Mouse (Mus musculus) thymus, adult 2 months (tissue): ENCODE measurements around the gene Arhgef1. TPM values are rescaled to one million over a fixed set of nuclear protein-coding genes. Genes with fewer than 3 reads are reported as not detected.

Source experiments
- DNase-seq: peaks from one replicate; pipeline ENCODE4 v3.0.0; 2021
- H3K27ac ChIP-seq: fragments of 200-500 bp; 2 replicates; pipeline ENCODE4 v1.5.1; 2012; ENCODE audit warnings: low read length, control low read depth; ENCODE audit not compliant: control insufficient read depth, insufficient read depth
- H3K27me3 ChIP-seq: fragments of 200-500 bp; 2 replicates; pipeline ENCODE4 v1.6.1; 2012; ENCODE audit warnings: mild to moderate bottlenecking, low read length, moderate library complexity, mixed read lengths; ENCODE audit not compliant: control insufficient read depth, insufficient read depth
- H3K36me3 ChIP-seq: fragments of 200-500 bp; 2 replicates; pipeline ENCODE4 v1.6.1; 2012; ENCODE audit warnings: mild to moderate bottlenecking, low read length, moderate library complexity; ENCODE audit not compliant: control insufficient read depth, insufficient read depth
- H3K4me1 ChIP-seq: fragments of 200-500 bp; replicated peaks from 2 replicates; pipeline ENCODE4 v1.6.1; 2012; ENCODE audit warnings: low read length; ENCODE audit not compliant: control insufficient read depth, insufficient read depth
- H3K4me3 ChIP-seq: fragments of 200-500 bp; 2 replicates; pipeline ENCODE4 v1.5.1; 2012; ENCODE audit warnings: mild to moderate bottlenecking, low read length, control low read depth, moderate library complexity; ENCODE audit not compliant: control insufficient read depth, insufficient read depth
- CTCF ChIP-seq: fragments of 200-500 bp; IDR thresholded peaks from 2 replicates; pipeline ENCODE4 v1.5.1; 2012; ENCODE audit warnings: mild to moderate bottlenecking, control low read depth, low read length, moderate library complexity, borderline replicate concordance; ENCODE audit not compliant: control insufficient read depth, poor library complexity, insufficient read depth; ENCODE audit errors: extremely low read depth
- POLR2A ChIP-seq: fragments of 200-500 bp; IDR thresholded peaks from 2 replicates; pipeline ENCODE4 v1.6.1; 2012; ENCODE audit warnings: mild to moderate bottlenecking, low read length, control low read depth, moderate library complexity; ENCODE audit not compliant: control insufficient read depth, poor library complexity, insufficient read depth; ENCODE audit errors: extremely low read depth
- WGBS: fragments of 180-500 bp; shearing (Covaris S2); methylation state at CpG from one replicate; pipeline ENCODE4 v1.1.7; 2018; 5-methylcytosine and 5-hydroxymethylcytosine counted together
- polyA plus RNA-seq: library from polyadenylated mRNA; depleted of rRNA; stranded (reverse); fragments of >200 nt; gene quantifications from 2 replicates; pipeline ENCODE4 v1.2.3, GENCODE M21; 2012

Arhgef1 gene
- polyA plus RNA-seq, 1 experiment, result 1,726 TPM

DNA sequence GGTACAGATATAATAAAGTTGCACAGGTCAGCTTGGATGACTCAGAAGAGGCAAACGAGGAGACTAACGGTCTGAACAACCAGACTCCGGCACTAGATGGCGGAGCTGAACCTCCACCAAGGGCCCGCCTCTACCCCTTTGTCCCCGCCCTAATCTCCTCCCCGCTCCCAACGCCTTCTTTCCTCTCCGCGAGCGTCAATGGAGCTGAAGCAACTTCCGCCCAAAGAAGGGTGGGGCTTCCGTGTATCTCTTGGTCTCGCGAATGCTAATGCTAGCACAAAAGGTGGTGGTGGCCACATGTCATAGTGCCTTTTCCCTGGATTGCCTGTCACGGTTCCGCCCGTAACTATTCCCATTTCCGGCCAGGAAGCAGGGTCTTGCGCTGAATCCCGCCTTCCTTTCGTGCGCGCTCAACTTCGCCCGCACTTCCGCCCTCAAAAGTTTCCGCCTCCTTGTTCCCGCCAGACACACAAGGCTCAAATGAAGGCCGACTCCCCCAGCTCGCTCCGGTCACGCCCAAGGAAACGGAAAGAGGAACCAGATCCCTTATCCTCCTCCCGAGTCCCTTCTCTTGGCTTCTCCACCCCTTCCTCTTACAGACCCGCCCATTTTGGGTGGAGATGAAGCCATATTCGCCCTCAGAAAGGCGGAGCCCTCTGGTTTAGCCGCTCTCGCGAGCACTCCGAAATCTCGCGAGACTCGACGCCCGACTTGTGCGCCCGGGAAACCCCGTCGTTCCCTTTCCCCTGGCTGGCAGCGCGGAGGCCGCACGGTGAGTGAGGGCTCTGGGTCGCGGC, 18.6 kb upstream of the Arhgef1 start, which contains the start of gene Rps19:
Rps19 (plus strand) TSS at position 476 of the 797 bp plus-strand sequence.
- DNase-seq, result peak; percentile 96
- WGBS, result under 1% methylated on average over 57 of the region's 57 CpGs
- Histone ChIP-seq H3K4me3 (peak within 1 kb of the TSS; percentile 73), H3K36me3 (peaks cover 32% of the 10 kb centered on the region), H3K27ac (peak within 1 kb of the TSS; percentile 92), H3K4me1 (peaks cover 14% of the 10 kb centered on the region), H3K27me3 (no peaks in the 10 kb centered on the region)
- peak; percentile 83 for TF ChIP-seq POLR2A
- TF ChIP-seq CTCF, result 0 out of 2 replicates have a peak, but pooled peaks have one; percentile 29

DNA sequence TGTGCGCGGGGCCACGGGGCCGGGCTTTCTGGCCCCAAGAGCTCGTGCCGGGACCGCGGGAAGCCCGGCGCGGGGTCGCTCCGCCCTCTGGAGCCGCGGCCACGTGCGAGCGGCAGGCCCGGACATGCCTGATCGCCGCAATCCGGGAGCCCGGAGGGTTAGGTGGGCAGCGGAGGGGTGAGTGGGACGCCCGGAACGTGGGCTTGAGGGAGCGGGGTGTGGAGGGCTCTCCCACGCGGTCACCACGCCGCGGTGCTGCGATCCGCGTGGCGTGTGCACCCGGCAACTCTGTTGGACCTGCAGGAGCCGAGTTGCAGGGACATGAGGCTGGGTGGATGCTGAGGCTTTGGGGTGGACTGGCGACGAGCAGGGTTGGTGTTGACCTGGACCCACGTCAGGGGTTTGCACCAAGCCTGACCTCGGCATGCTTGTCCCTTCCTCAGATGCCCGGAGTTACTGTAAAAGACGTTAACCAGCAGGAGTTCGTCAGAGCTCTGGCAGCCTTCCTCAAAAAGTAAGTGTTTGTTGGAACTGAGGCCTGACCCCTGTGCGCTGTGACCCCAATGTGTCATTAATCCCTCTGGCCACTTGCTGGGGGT, 17.9 kb upstream of the Arhgef1 start:
- Histone ChIP-seq H3K36me3 (peaks cover 39% of the 10 kb centered on the region), H3K4me1 (peaks cover 14% of the 10 kb centered on the region), H3K27ac (no peak overlapping the region; the same call in 1 of the 2 replicates), H3K27me3 (no peaks in the 10 kb centered on the region), H3K4me3 (peak overlapping the region; percentile 73)
- TF ChIP-seq CTCF, result no peak
- under 1% methylated on average over 47 of the region's 47 CpGs for WGBS
- DNase-seq, result no peak

DNA sequence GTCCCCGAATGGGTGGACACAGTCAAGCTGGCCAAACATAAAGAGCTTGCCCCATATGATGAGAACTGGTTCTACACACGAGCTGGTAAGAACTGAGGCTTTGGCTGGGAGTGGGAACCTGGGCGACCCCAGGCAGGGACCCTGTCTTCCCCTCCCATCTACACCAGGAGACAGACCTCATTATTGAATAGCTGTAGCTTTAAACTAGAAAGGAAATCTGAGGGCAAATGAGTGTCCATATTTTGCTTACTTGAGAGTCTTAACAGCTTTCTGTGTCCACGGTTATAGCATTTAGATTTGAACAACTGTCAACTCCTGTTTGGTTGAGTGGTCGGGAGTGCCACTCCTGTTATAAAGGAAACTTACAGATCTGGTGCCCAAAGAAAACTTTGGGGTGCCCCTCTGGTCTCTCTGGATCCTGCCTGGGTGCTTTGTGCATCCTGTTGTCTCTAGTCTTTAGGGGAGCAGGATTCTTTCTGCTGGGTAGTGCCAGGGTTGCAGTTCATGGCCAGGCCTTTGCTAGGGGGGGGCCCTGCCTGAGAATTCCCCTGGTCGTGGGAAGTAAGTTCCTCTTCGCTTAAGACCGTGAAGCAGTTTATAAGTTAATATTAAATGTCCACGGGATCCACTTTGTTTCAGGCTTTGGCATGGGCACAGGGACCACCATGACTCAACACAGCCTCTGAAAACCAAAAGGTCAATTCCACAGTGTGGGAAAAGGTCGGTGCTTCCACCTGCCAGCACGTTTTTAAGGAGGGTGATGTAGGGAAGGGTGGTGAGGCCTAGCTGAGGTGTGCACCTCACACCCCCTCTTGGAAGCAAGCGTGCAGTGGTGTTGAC, 17.0 kb upstream of the Arhgef1 start:
- H3K4me3 ChIP-seq, result peak overlapping the region; percentile 73
- TF ChIP-seq CTCF, result no peak
- TF ChIP-seq POLR2A, result no peak
- no peak for DNase-seq
- H3K36me3 ChIP-seq, result peaks cover 43% of the 10 kb centered on the region
- no peaks in the 10 kb centered on the region for H3K27me3 ChIP-seq
- WGBS, result 9% methylated on average over 12 of the region's 12 CpGs
- H3K4me1 ChIP-seq, result peaks cover 14% of the 10 kb centered on the region
- no peak overlapping the region for H3K27ac ChIP-seq

DNA sequence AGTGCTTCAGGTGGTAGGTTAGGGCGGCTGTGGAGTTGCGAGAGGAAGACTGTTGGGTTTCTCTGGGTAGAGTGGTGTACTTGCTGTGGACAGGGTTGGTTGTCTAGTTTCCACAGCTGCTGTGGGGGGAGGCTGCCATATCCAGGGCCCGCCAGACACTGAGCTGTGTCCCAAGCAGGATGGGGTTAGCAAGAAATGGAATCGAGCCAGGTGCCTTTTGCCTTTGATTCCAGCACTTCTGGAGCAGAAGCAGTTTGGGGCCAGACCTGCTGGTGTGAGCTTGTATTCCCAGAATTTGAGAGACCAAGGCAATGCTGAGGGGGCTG, 16.4 kb upstream of the Arhgef1 start:
- Histone ChIP-seq H3K4me3 (peak overlapping the region; percentile 22), H3K27ac (no peak overlapping the region), H3K4me1 (peaks cover 14% of the 10 kb centered on the region), H3K27me3 (no peaks in the 10 kb centered on the region), H3K36me3 (peaks cover 43% of the 10 kb centered on the region)
- WGBS, result 16% methylated on average over 4 of the region's 4 CpGs
- DNase-seq, result no peak
- no peak for TF ChIP-seq CTCF
- TF ChIP-seq POLR2A, result no peak

GRCm38 (mm10) chr7:24887096-24887495, 15.6 kb upstream of the Arhgef1 start:
- peaks cover 14% of the 10 kb centered on the region for H3K4me1 ChIP-seq
- 76% methylated on average over 4 of the region's 4 CpGs for WGBS
- no peak for DNase-seq
- H3K27me3 ChIP-seq, result no peaks in the 10 kb centered on the region
- TF ChIP-seq POLR2A (no peak), CTCF (no peak)
- no peak overlapping the region for H3K4me3 ChIP-seq
- H3K36me3 ChIP-seq, result peaks cover 43% of the 10 kb centered on the region
- no peak overlapping the region for H3K27ac ChIP-seq
